Comparison of ENCODE assay signal across 31 mouse cellular contexts in genomic region chr7:120881451-120881850, GRCm38 (mm10). TPM values are rescaled to one million over a fixed set of nuclear protein-coding genes. Genes with fewer than 3 reads are reported as not detected.
DNase-seq lines count a peak whose midpoint lies in the region; ATAC-seq and TF ChIP-seq lines count a peak whose summit lies in the region.
"Had no signal": no experiment of that assay in that cellular context is flagged by ENCODE, and none has a peak within 500 bp of the region (broad histone marks: within the 10 kb centered on the region; RNA-seq: fewer than 3 reads in every experiment).

No protein-coding gene starts in this region.

- H3K4me2 ChIP-seq in liver, embryonic 12.5 days, result peak overlapping the region; percentile 71; the same call in 1 of the 2 replicates
- peak overlapping the region; percentile 71 for H3K4me2 ChIP-seq in liver, postnatal 0 days (ENCODE audit: low read depth, low read length)
- H3K4me2 ChIP-seq: embryonic facial prominence, embryonic 12.5 days; heart, embryonic 15.5 days; limb, embryonic 15.5 days; midbrain, embryonic 15.5 days had no signal

- H3K9me3 ChIP-seq in MEL (replicated peaks; ENCODE audit: insufficient read depth, low read length), result no peaks in the 10 kb centered on the region
- H3K9me3 ChIP-seq in liver, embryonic 12.5 days (replicated peaks), result no peaks in the 10 kb centered on the region
- no peaks in the 10 kb centered on the region for H3K9me3 ChIP-seq in liver, postnatal 0 days (ENCODE audit: low read length)
- H3K9me3 ChIP-seq: embryonic facial prominence, embryonic 12.5 days; heart, embryonic 10.5 days; heart, embryonic 15.5 days; limb, embryonic 10.5 days; limb, embryonic 15.5 days; midbrain, embryonic 15.5 days had no signal

- H3K79me2 ChIP-seq in MEL (ENCODE audit: control insufficient read depth, insufficient read depth, low read length, poor library complexity), result no peaks in the 10 kb centered on the region

- no peak for TF ChIP-seq POLR2A in MEL (IDR thresholded peaks at IDR 0.05; ENCODE audit: control insufficient read depth in 1 of 2, insufficient read depth in 1 of 2, low read depth in 1 of 2, low read length in 2 of 2, poor library complexity in 1 of 2)

- H3K36me3 ChIP-seq in MEL (ENCODE audit: control insufficient read depth in 1 of 2, insufficient read depth in 2 of 2, low read length in 2 of 2), result peaks cover 2 to 41% of the 10 kb centered on the region in 2 experiments
- peaks cover 96% of the 10 kb centered on the region for H3K36me3 ChIP-seq in liver, embryonic 12.5 days
- H3K36me3 ChIP-seq in liver, postnatal 0 days (replicated peaks; ENCODE audit: insufficient read depth, low read length), result peaks cover 69% of the 10 kb centered on the region

- no peaks in the 10 kb centered on the region for H3K27me3 ChIP-seq in MEL (ENCODE audit: control insufficient read depth in 1 of 2, insufficient read depth in 2 of 2, low read length in 2 of 2)
- no peaks in the 10 kb centered on the region for H3K27me3 ChIP-seq in liver, embryonic 12.5 days (replicated peaks)
- H3K27me3 ChIP-seq in liver, postnatal 0 days (ENCODE audit: insufficient read depth, low read length), result no peaks in the 10 kb centered on the region
- H3K27me3 ChIP-seq: CH12.LX; embryonic facial prominence, embryonic 12.5 days; heart, embryonic 15.5 days; limb, embryonic 15.5 days; midbrain, embryonic 15.5 days; Patski had no signal

- H3K4me3 ChIP-seq in MEL (ENCODE audit: control insufficient read depth in 1 of 2, insufficient read depth in 1 of 2, low read depth in 2 of 2, low read length in 2 of 2), result no peak overlapping the region
- no peak overlapping the region for H3K4me3 ChIP-seq in liver, embryonic 12.5 days
- no peak overlapping the region for H3K4me3 ChIP-seq in liver, postnatal 0 days (ENCODE audit: low read depth, low read length)
- H3K4me3 ChIP-seq: embryonic facial prominence, embryonic 12.5 days; heart, embryonic 10.5 days; heart, embryonic 15.5 days; limb, embryonic 10.5 days; limb, embryonic 15.5 days; midbrain, embryonic 10.5 days; midbrain, embryonic 15.5 days had no signal

- no peak for TF ChIP-seq RAD21 in MEL (IDR thresholded peaks at IDR 0.05; ENCODE audit: low read depth, low read length)

- peak; percentile 45 for ATAC-seq in liver, embryonic 12.5 days
- ATAC-seq in liver, postnatal 0 days, result no peak
- ATAC-seq: forebrain, embryonic 16.5 days; hindbrain, embryonic 16.5 days; midbrain, embryonic 15.5 days; Patski had no signal

- no peak overlapping the region for H3K9ac ChIP-seq in MEL (ENCODE audit: control insufficient read depth, low read depth, low read length, poor library complexity, severe bottlenecking)
- no peak overlapping the region for H3K9ac ChIP-seq in liver, embryonic 12.5 days
- no peak overlapping the region for H3K9ac ChIP-seq in liver, postnatal 0 days (replicated peaks)
- H3K9ac ChIP-seq: embryonic facial prominence, embryonic 12.5 days; heart, embryonic 15.5 days; limb, embryonic 15.5 days; midbrain, embryonic 15.5 days had no signal

- no peak for TF ChIP-seq EP300 in MEL (IDR thresholded peaks at IDR 0.05; ENCODE audit: low read depth in 1 of 2, low read length in 2 of 2)
- no peak for TF ChIP-seq EP300 in liver, postnatal 0 days (IDR thresholded peaks at IDR 0.05; ENCODE audit: low read depth)

- DNase-seq in 416B (ENCODE audit: low read depth) (peak; percentile 51), MEL (ENCODE audit: low read depth, low spot score) (peak; percentile 63)
- DNase-seq in liver, postnatal 0 days, result no peak
- DNase-seq in cerebellum, adult 11 months, result no peak
- DNase-seq in cerebellum, postnatal 36 days, result no peak
- no peak for DNase-seq in embryo, embryonic 11 days
- DNase-seq: adrenal gland, postnatal 14 days; cerebellum, adult 2 months; cerebellum, postnatal 14 days; gastrocnemius, postnatal 14 days; heart, adult 11 months; kidney, adult 18-20 months; kidney, postnatal 4 days; layer of hippocampus, postnatal 36 days; lung, postnatal 36 days; right cerebral cortex, postnatal 25 days; spleen, adult 18-20 months; thymus, postnatal 14 days had no signal

- no peak for TF ChIP-seq CTCF in MEL (IDR thresholded peaks at IDR 0.05 in 2 of 3, conservative IDR thresholded peaks at IDR 0.05 in 1 of 3; ENCODE audit: control insufficient read depth in 1 of 3, insufficient read depth in 1 of 3, low read depth in 2 of 3, low read length in 3 of 3, poor library complexity in 1 of 3, severe bottlenecking in 1 of 3)
- TF ChIP-seq CTCF in liver, postnatal 0 days (IDR thresholded peaks at IDR 0.05; ENCODE audit: low read depth), result no peak

- H3K27ac ChIP-seq in MEL (ENCODE audit: control insufficient read depth, low read depth, low read length), result no peak overlapping the region
- H3K27ac ChIP-seq in liver, embryonic 12.5 days, result peak overlapping the region; percentile 87
- H3K27ac ChIP-seq in liver, postnatal 0 days (ENCODE audit: low read depth), result no peak overlapping the region
- H3K27ac ChIP-seq: embryonic facial prominence, embryonic 12.5 days; heart, embryonic 10.5 days; heart, embryonic 15.5 days; kidney, postnatal 0 days; limb, embryonic 10.5 days; limb, embryonic 15.5 days; midbrain, embryonic 10.5 days; midbrain, embryonic 15.5 days had no signal

- peaks cover 6 to 33% of the 10 kb centered on the region in 2 experiments for H3K4me1 ChIP-seq in MEL (ENCODE audit: control insufficient read depth in 1 of 2, insufficient read depth in 2 of 2, low read length in 2 of 2)
- peaks cover 92% of the 10 kb centered on the region for H3K4me1 ChIP-seq in liver, embryonic 12.5 days
- H3K4me1 ChIP-seq in liver, postnatal 0 days (ENCODE audit: insufficient read depth), result peaks cover 24% of the 10 kb centered on the region
- H3K4me1 ChIP-seq: embryonic facial prominence, embryonic 12.5 days; heart, embryonic 15.5 days; limb, embryonic 10.5 days; limb, embryonic 15.5 days; midbrain, embryonic 10.5 days; midbrain, embryonic 15.5 days had no signal

- 70% methylated on average over 2 of the region's 2 CpGs for WGBS in liver, embryonic 12.5 days (ENCODE audit: insufficient replicate concordance)
- WGBS in liver, postnatal 0 days (ENCODE audit: insufficient replicate concordance), result 76% methylated on average over 2 of the region's 2 CpGs

TF ChIP-seq in MEL, 35 proteins besides CTCF, POLR2A, EP300 and RAD21:
- TF ChIP-seq CHD2 (IDR thresholded peaks at IDR 0.05; ENCODE audit: low read length) (no peak), MAZ (IDR thresholded peaks at IDR 0.05; ENCODE audit: low read depth, low read length) (no peak), SIN3A (IDR thresholded peaks at IDR 0.05; ENCODE audit: low read length) (0 out of 2 replicates have a peak, but pooled peaks have one; percentile 17), E2F4 (IDR thresholded peaks at IDR 0.05; ENCODE audit: borderline replicate concordance, low read depth, low read length) (no peak), GATA1 (IDR thresholded peaks at IDR 0.05; ENCODE audit: low read depth, low read length) (peak; percentile 32; the same call in 1 of the 2 replicates), ELF1 (IDR thresholded peaks at IDR 0.05; ENCODE audit: low read depth, low read length) (no peak)

RNA-seq across cellular contexts. Expression of gene Polr3e, which starts 36.1 kb away (rescaled TPM):
- 39.1 and 39.4 TPM in 2 replicates for total RNA-seq in MEL (2012; rRNA removed)
- polyA plus RNA-seq in MEL (2012; ENCODE audit: insufficient read depth in 1 of 2, insufficient read length in 2 of 2, low read depth in 1 of 2, low replicate concordance in 2 of 2, missing spikeins in 1 of 2), result 10 to 100 TPM in 1 of 2 experiments, not detected in 1; 50.1 TPM
- polyA plus RNA-seq in liver, embryonic 12.5 days (2016; fragmentation: Nextera tagmentation; extraction: Ambion mirVana), result 27.4 and 27.9 TPM in 2 replicates
- 8.5 and 9.3 TPM in 2 replicates for polyA plus RNA-seq in liver, postnatal 0 days (2015; fragmentation: Nextera tagmentation; extraction: Ambion mirVana)

RNA-seq across cellular contexts. Expression of gene Eef2k, which starts 38.8 kb away (rescaled TPM):
- total RNA-seq in MEL (2012; rRNA removed), result 56.1 and 69.2 TPM in 2 replicates
- polyA plus RNA-seq in MEL (2012; ENCODE audit: insufficient read depth in 1 of 2, insufficient read length in 2 of 2, low read depth in 1 of 2, low replicate concordance in 2 of 2, missing spikeins in 1 of 2), result 10 to 100 TPM in 1 of 2 experiments, not detected in 1; 56.2 TPM
- polyA plus RNA-seq in liver, embryonic 12.5 days (2016; fragmentation: Nextera tagmentation; extraction: Ambion mirVana), result 44.3 and 45.0 TPM in 2 replicates
- polyA plus RNA-seq in liver, postnatal 0 days (2015; fragmentation: Nextera tagmentation; extraction: Ambion mirVana), result 14.4 and 19.5 TPM in 2 replicates

Comparison
In these comparisons a context has a peak if more than half of its experiments do, and no peak if none do; other contexts are left out.
1. DNase-seq: peak in 416B (single experiment) and MEL (single experiment); none in liver, postnatal 0 days (single experiment), cerebellum, adult 11 months (single experiment), cerebellum, postnatal 36 days (0 of 2) and embryo, embryonic 11 days (single experiment).